Mouse (Mus musculus) kidney, embryonic 16.5 days (tissue): ENCODE results near the gene Rnf38. TPM values are rescaled to one million over a fixed set of nuclear protein-coding genes. Genes with fewer than 3 reads are reported as not detected.
A peak's percentile ranks its signal among the peaks of the same experiment; 100 is the strongest.

Experiments
- ATAC-seq: fragments of 200-750 bp; cut with Nextera tagmentation; 2 replicates; pipeline ENCODE4 v1.8.0; 2017; ENCODE audit warnings: moderate TSS enrichment; ENCODE audit not compliant: low FRiP score, low TSS enrichment
- H3K27ac ChIP-seq: fragments of 300-500 bp; sonication (generic); 2 replicates; pipeline ENCODE4 v1.5.1; 2014; ENCODE audit warnings: low read length
- H3K27me3 ChIP-seq: fragments of 300-500 bp; sonication (generic); 2 replicates; pipeline ENCODE4 v1.6.1; 2014; ENCODE audit warnings: low read length, control low read depth, mixed read lengths; ENCODE audit not compliant: insufficient read depth
- H3K36me3 ChIP-seq: fragments of 300-500 bp; sonication (generic); 2 replicates; pipeline ENCODE4 v1.6.1; 2014; ENCODE audit warnings: low read length, control low read depth, mixed read lengths; ENCODE audit not compliant: insufficient read depth
- H3K4me1 ChIP-seq: fragments of 300-500 bp; sonication (generic); 2 replicates; pipeline ENCODE4 v1.6.1; 2014; ENCODE audit warnings: low read length, control low read depth, mixed read lengths; ENCODE audit not compliant: insufficient read depth
- H3K4me2 ChIP-seq: fragments of 300-500 bp; sonication (generic); replicated peaks from 2 replicates; pipeline ENCODE4 v1.6.1; 2014; ENCODE audit warnings: low read depth, low read length
- H3K4me3 ChIP-seq: fragments of 300-500 bp; sonication (generic); 2 replicates; pipeline ENCODE4 v1.5.1; 2014; ENCODE audit warnings: mild to moderate bottlenecking, low read length
- H3K9ac ChIP-seq: fragments of 300-500 bp; sonication (generic); replicated peaks from 2 replicates; pipeline ENCODE4 v1.6.1; 2014; ENCODE audit warnings: low read length
- H3K9me3 ChIP-seq: fragments of 300-500 bp; sonication (generic); 2 replicates; pipeline ENCODE4 v1.6.1; 2016; ENCODE audit warnings: low read length, control low read depth
- WGBS: fragments of 180-500 bp; shearing (Covaris S2); extraction: QIAGEN DNeasy Blood & Tissue Kit; methylation state at CpG from one replicate; pipeline ENCODE4 v1.1.7; 2014; 5-methylcytosine and 5-hydroxymethylcytosine counted together
- polyA plus RNA-seq: library from polyadenylated mRNA; unstranded; fragments of >200 nt; fragmentation: Nextera tagmentation; extraction: Ambion mirVana; gene quantifications from 2 replicates; pipeline ENCODE4 v1.2.1, GENCODE M21; 2015

Rnf38 gene
- polyA plus RNA-seq, 1 experiment from 2014 or later, result 20.2 TPM

DNA sequence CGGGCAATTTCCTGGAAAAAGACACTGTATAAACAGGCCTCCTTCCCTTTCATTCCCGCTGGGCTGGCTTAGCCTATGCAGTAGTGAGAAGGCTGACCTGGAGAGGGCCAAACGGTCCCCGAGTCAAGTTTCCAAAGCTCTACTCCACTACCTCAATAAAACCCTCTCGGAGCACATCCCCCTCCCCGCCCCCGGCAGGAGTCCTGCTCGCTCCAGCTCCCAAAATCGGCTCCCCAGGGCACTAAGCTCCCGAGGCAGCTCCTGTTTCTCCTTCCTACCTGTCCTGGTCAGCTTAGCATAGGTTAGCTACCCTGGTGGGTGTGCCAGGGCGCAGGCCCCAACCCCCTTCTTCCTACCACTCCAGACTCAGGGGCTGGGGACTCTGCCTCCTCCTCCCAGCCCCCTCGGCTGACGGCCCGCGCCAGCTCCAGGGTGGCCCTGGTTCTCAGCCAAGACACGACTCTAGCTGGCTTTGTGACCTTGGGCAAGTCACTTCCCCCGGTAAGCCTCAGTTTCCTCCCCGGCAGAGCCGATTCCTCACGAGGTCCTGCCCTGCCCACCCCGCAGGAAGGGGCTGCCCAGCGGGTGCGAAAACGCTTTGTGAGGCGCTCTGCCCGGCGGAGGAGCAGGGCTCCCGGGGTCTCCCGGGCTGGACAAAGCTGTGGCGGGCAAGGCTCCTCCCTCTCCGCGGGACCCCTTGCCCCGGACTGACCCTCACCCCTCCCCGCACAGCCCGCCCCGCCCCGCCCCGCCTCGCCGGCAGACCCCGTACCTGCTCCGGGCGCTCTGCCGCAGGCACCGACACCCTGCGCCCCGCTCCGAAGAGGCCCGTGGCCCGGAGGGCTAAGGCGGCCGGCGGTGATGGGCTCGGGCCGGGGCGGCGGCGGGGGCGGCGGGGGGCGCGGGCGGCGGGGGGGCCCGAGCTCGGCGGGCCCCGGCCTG lies 547 bp downstream of the Rnf38 start:
- Histone ChIP-seq H3K4me2 (peak overlapping the region; percentile 95), H3K36me3 (no peaks in the 10 kb centered on the region), H3K9me3 (no peaks in the 10 kb centered on the region), H3K27ac (peak overlapping the region; percentile 93), H3K4me1 (peaks cover 19% of the 10 kb centered on the region), H3K4me3 (peak overlapping the region; percentile 84), H3K9ac (peak overlapping the region; percentile 95), H3K27me3 (no peaks in the 10 kb centered on the region)
- ATAC-seq, result peak; percentile 57
- WGBS, result under 1% methylated on average over 35 of the region's 68 CpGs

DNA sequence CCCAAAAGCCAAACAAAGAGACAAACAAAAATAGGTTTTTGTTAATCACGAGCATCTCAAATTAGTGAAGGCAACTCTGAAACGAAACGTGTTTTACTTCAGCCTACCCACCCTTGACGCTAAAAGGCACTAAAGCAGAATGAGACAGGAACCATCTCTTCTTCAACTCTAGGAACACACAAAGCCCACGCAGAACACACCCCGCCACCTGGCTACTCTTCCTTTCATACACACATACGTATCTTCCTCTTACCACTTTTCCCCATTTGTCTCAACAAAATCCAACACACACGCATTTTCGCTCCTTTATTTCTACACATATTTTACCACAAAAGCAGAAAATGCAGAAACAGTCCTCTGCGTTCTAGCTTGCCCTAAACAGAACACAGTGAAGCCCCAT lies 8.5 kb downstream of the Rnf38 start:
- H3K27me3 ChIP-seq, result no peaks in the 10 kb centered on the region
- no peak overlapping the region for H3K9ac ChIP-seq
- H3K36me3 ChIP-seq, result no peaks in the 10 kb centered on the region
- H3K4me2 ChIP-seq, result no peak overlapping the region
- no peak for ATAC-seq
- no peaks in the 10 kb centered on the region for H3K4me1 ChIP-seq
- no peak overlapping the region for H3K27ac ChIP-seq
- H3K9me3 ChIP-seq, result no peaks in the 10 kb centered on the region
- no peak overlapping the region for H3K4me3 ChIP-seq
- WGBS, result 88% methylated on average over 10 of the region's 10 CpGs

DNA sequence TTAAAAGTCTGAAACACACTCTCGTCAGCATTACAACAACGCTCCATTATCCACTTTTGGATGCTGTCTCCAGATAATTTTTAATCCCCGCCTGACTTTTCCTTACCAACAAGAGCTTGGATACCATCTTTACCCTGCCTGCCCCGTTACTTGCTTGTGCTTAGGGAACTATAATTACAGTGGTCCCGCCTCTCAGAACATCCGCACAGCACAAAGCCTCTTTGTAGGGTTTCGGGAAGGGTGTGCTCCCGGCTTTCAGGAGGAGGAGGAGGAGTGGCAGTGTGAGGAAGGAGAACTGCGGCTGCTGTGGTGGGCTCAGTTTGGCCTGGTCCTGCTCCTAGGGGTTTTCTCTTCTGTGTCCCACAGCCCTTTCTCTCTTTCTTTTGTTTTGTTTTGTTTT lies 9.4 kb downstream of the Rnf38 start:
- WGBS, result 37% methylated on average over 9 of the region's 9 CpGs
- H3K4me3 ChIP-seq, result no peak overlapping the region
- H3K27ac ChIP-seq, result no peak overlapping the region
- H3K36me3 ChIP-seq, result no peaks in the 10 kb centered on the region
- H3K9me3 ChIP-seq, result no peaks in the 10 kb centered on the region
- H3K4me1 ChIP-seq, result no peaks in the 10 kb centered on the region
- no peaks in the 10 kb centered on the region for H3K27me3 ChIP-seq
- H3K4me2 ChIP-seq, result no peak overlapping the region
- no peak for ATAC-seq
- H3K9ac ChIP-seq, result no peak overlapping the region

- H3K9ac ChIP-seq, result no peak overlapping the region
- H3K36me3 ChIP-seq, result no peaks in the 10 kb centered on the region
- no peaks in the 10 kb centered on the region for H3K9me3 ChIP-seq
- H3K4me1 ChIP-seq, result no peaks in the 10 kb centered on the region
- no peak for ATAC-seq
- no peak overlapping the region for H3K4me3 ChIP-seq
- H3K27ac ChIP-seq, result no peak overlapping the region
- no peaks in the 10 kb centered on the region for H3K27me3 ChIP-seq
- 50% methylated on average over 4 of the region's 4 CpGs for WGBS
- H3K4me2 ChIP-seq, result no peak overlapping the region
Measured at GRCm38 (mm10) chr4:44223444-44223843, 10.1 kb downstream of the Rnf38 start.

- ATAC-seq, result no peak
- Histone ChIP-seq H3K9me3 (no peaks in the 10 kb centered on the region), H3K4me1 (no peaks in the 10 kb centered on the region), H3K27ac (no peak overlapping the region), H3K27me3 (no peaks in the 10 kb centered on the region), H3K9ac (no peak overlapping the region), H3K4me2 (no peak overlapping the region), H3K4me3 (no peak overlapping the region), H3K36me3 (no peaks in the 10 kb centered on the region)
- 57% methylated on average over 10 of the region's 10 CpGs for WGBS
Measured at GRCm38 (mm10) chr4:44216797-44217442, 16.7 kb downstream of the Rnf38 start.

GRCm38 (mm10) chr4:44199968-44200367 lies 33.6 kb downstream of the Rnf38 start:
- no peak for ATAC-seq
- Histone ChIP-seq H3K4me3 (no peak overlapping the region), H3K4me1 (no peaks in the 10 kb centered on the region), H3K27me3 (no peaks in the 10 kb centered on the region), H3K9ac (no peak overlapping the region), H3K9me3 (no peaks in the 10 kb centered on the region), H3K36me3 (no peaks in the 10 kb centered on the region), H3K27ac (no peak overlapping the region), H3K4me2 (no peak overlapping the region)
- WGBS, result 81% methylated on average over 1 of the region's 1 CpGs

- Histone ChIP-seq H3K9me3 (no peaks in the 10 kb centered on the region), H3K4me1 (peaks cover 9% of the 10 kb centered on the region; the same call in 1 of the 2 replicates), H3K9ac (no peak overlapping the region), H3K27me3 (no peaks in the 10 kb centered on the region), H3K4me3 (no peak overlapping the region), H3K36me3 (no peaks in the 10 kb centered on the region), H3K27ac (no peak overlapping the region), H3K4me2 (no peak overlapping the region)
- 89% methylated on average over 10 of the region's 10 CpGs for WGBS
- ATAC-seq, result no peak
Measured at GRCm38 (mm10) chr4:44187431-44187830, 46.2 kb downstream of the Rnf38 start.

- no peak overlapping the region for H3K9ac ChIP-seq
- H3K27ac ChIP-seq, result no peak overlapping the region
- H3K27me3 ChIP-seq, result no peaks in the 10 kb centered on the region
- no peak overlapping the region for H3K4me3 ChIP-seq
- H3K4me2 ChIP-seq, result no peak overlapping the region
- H3K36me3 ChIP-seq, result no peaks in the 10 kb centered on the region
- H3K4me1 ChIP-seq, result peaks cover 13% of the 10 kb centered on the region
- ATAC-seq, result no peak
- WGBS, result 61% methylated on average over 1 of the region's 1 CpGs
- no peaks in the 10 kb centered on the region for H3K9me3 ChIP-seq
Measured at GRCm38 (mm10) chr4:44183862-44184261, 49.7 kb downstream of the Rnf38 start.

DNA sequence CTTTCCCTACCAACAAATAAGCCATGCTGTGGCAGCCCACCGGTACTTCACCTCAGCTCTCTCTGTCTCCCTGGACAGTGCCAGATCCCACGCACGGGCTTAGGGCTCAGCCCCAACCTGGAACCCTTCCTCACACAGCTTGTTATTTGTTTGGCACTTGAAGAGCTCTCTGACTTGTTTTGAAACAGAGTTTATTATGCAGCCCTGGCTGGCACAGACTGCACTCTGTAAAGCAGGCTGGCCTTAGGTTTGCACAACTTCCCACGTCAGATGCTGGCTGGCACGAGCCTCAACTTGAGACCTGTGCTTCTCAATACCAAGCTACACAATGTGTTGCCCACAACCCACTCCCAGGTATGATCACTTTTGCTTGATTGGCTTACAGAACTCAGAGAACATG lies 53.8 kb downstream of the Rnf38 start:
- H3K4me2 ChIP-seq, result no peak overlapping the region
- no peak overlapping the region for H3K9ac ChIP-seq
- H3K27me3 ChIP-seq, result no peaks in the 10 kb centered on the region
- H3K4me1 ChIP-seq, result peaks cover 13% of the 10 kb centered on the region
- 0 out of 2 replicates have a peak, but pooled peaks cover 2% of the 10 kb centered on the region for H3K9me3 ChIP-seq
- ATAC-seq, result no peak
- WGBS, result 83% methylated on average over 5 of the region's 5 CpGs
- H3K27ac ChIP-seq, result no peak overlapping the region
- no peak overlapping the region for H3K4me3 ChIP-seq
- no peaks in the 10 kb centered on the region for H3K36me3 ChIP-seq

GRCm38 (mm10) chr4:44173177-44173576 lies 60.4 kb downstream of the Rnf38 start:
- H3K4me2 ChIP-seq, result no peak overlapping the region
- no peak overlapping the region for H3K9ac ChIP-seq
- H3K27me3 ChIP-seq, result no peaks in the 10 kb centered on the region
- H3K4me3 ChIP-seq, result no peak overlapping the region
- 0 out of 2 replicates have a peak, but pooled peaks cover 2% of the 10 kb centered on the region for H3K9me3 ChIP-seq
- peaks cover 11% of the 10 kb centered on the region for H3K4me1 ChIP-seq
- H3K27ac ChIP-seq, result no peak overlapping the region
- WGBS, result 0% methylated on average over 1 of the region's 1 CpGs
- no peaks in the 10 kb centered on the region for H3K36me3 ChIP-seq
- no peak for ATAC-seq
